Mouse (Mus musculus) spleen, adult 2 months (tissue): ENCODE measurements around the gene Elmsan1.

Source experiments
- CTCF ChIP-seq: fragments of 200-500 bp; IDR thresholded peaks from 2 replicates; pipeline ENCODE4 v1.5.1; 2011; ENCODE audit warnings: mild to moderate bottlenecking, inconsistent platforms; ENCODE audit not compliant: insufficient read depth, insufficient read length, insufficient replicate concordance; ENCODE audit errors: extremely low read depth
- POLR2A ChIP-seq: fragments of 200-500 bp; IDR thresholded peaks from 2 replicates; pipeline ENCODE4 v1.6.1; 2011; ENCODE audit warnings: low read depth, low read length, inconsistent platforms

DNA sequence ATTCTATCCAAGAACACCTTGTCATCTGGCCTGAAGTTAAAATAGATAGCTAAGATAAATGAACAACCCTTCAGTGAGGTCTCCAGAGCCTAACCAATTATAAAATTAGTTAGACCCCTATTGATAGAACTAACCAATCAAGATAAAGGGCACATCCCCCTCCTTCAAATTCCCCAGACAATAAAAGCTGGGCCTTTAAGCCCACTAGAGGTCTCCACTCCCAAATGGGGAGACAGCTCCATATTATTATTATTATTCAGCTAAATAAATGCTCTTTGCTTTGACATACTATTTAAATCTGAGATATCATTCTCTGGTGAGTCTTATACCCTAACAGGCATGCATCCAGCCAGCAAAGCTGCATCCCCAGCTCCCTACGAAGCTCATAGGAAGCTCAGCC lies 108.8 kb downstream of the Elmsan1 start:
- no peak for TF ChIP-seq POLR2A
- no peak for TF ChIP-seq CTCF
